19 mouse cellular contexts compared by ENCODE assay signal in the genomic region with DNA sequence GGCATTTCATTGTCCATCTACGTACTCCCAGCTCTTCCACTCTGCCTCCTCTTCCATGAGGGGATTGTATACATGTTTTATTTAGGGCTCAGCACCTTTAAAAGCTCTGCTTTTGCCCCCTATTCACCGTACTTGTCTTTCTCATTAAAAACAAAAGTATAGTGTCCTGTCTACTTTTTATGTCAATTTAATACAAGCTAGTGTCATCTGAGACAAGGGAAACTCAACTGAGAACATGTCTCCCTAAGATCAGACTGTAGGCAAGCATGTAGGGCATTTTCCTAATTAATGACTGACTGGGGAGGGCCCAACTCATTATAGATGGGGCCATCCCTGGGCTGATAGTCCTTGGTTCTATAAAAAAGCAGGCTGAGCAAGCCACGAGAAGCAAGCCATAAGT.
A peak's percentile ranks its signal among the peaks of the same experiment; 100 is the strongest.
DNase-seq lines count a peak whose midpoint lies in the region.
"Had no signal": no experiment of that assay in that cellular context is flagged by ENCODE, and none has a peak within 500 bp of the region (broad histone marks: within the 10 kb centered on the region; RNA-seq: fewer than 3 reads in every experiment).

No protein-coding gene starts in this region.

- peak; percentile 1 for DNase-seq in heart, adult 11 months
- DNase-seq in heart, adult 9 months (ENCODE audit: low spot score in 2 of 2) = no peak
- DNase-seq in 3T3-L1 (ENCODE audit: low read depth, low spot score) (peak; percentile 75), adipocyte (ENCODE audit: low spot score) (peak; percentile 75)
- no peak for DNase-seq in T-cell, adult 2 months (ENCODE audit: low spot score)
- no peak for DNase-seq in neural tube, embryonic 10.5 days (ENCODE audit: extremely low spot score, low spot score)
- DNase-seq: adrenal gland, adult 2 months; adrenal gland, adult 8-10 months; adrenal gland, postnatal 10 days; adrenal gland, postnatal 14 days; adrenal gland, postnatal 25 days; adrenal gland, postnatal 36 days; B cell, adult 2 months; cerebellum, adult 11 months; cerebellum, adult 11-12 months; cerebellum, adult 18-20 months; cerebellum, adult 2 months; cerebellum, adult 8-10 months; cerebellum, adult 9-10 months had no signal

Comparison
In these comparisons a context has a peak if more than half of its experiments do, and no peak if none do; other contexts are left out.
1. DNase-seq: peak in heart, adult 11 months (single experiment), 3T3-L1 (single experiment) and adipocyte (single experiment); none in heart, adult 9 months (0 of 2), T-cell, adult 2 months (single experiment) and neural tube, embryonic 10.5 days (single experiment).